Mouse (Mus musculus) hindbrain, embryonic 11.5 days (tissue): Measurements from ENCODE around the gene Krt24. TPM values are rescaled to one million over a fixed set of nuclear protein-coding genes. Genes with fewer than 3 reads are reported as not detected.

Experiments
- ATAC-seq: fragments of 200-750 bp; cut with Nextera tagmentation; 2 replicates; pipeline ENCODE4 v1.8.0; 2017; ENCODE audit warnings: mild to moderate bottlenecking, moderate TSS enrichment, moderate library complexity; ENCODE audit not compliant: low FRiP score
- DNase-seq: peaks from one replicate; pipeline ENCODE4 v3.0.0-alpha.2; 2015; ENCODE audit warnings: low spot score
- H3K27ac ChIP-seq: fragments of 300-500 bp; sonication (generic); 2 replicates; pipeline ENCODE4 v1.5.1; 2014; ENCODE audit warnings: mild to moderate bottlenecking, low read depth, low read length
- H3K27me3 ChIP-seq: fragments of 300-500 bp; sonication (generic); 2 replicates; pipeline ENCODE4 v1.6.1; 2014; ENCODE audit warnings: mild to moderate bottlenecking, low read length, moderate library complexity, mixed read lengths; ENCODE audit not compliant: control insufficient read depth, insufficient read depth
- H3K36me3 ChIP-seq: fragments of 300-500 bp; sonication (generic); 2 replicates; pipeline ENCODE4 v1.6.1; 2014; ENCODE audit warnings: mild to moderate bottlenecking, low read length, moderate library complexity, mixed read lengths; ENCODE audit not compliant: control insufficient read depth, insufficient read depth
- H3K4me1 ChIP-seq: fragments of 300-500 bp; sonication (generic); replicated peaks from 2 replicates; pipeline ENCODE4 v1.6.1; 2014; ENCODE audit warnings: low read length, mixed read lengths; ENCODE audit not compliant: control insufficient read depth, insufficient read depth
- H3K4me2 ChIP-seq: fragments of 300-500 bp; sonication (generic); replicated peaks from 2 replicates; pipeline ENCODE4 v1.6.1; 2014; ENCODE audit warnings: mild to moderate bottlenecking, low read depth, low read length
- H3K4me3 ChIP-seq: fragments of 300-500 bp; sonication (generic); 2 replicates; pipeline ENCODE4 v1.5.1; 2014; ENCODE audit warnings: low read depth, low read length
- H3K9ac ChIP-seq: fragments of 300-500 bp; sonication (generic); 2 replicates; pipeline ENCODE4 v1.6.1; 2014; ENCODE audit warnings: low read depth, low read length
- H3K9me3 ChIP-seq: fragments of 300-500 bp; sonication (generic); 2 replicates; pipeline ENCODE4 v1.6.1; 2016; ENCODE audit warnings: low read length; ENCODE audit not compliant: control insufficient read depth
- whole genome bisulfite sequencing: fragments of 180-500 bp; shearing (Covaris S2); extraction: QIAGEN DNeasy Blood & Tissue Kit; methylation state at CpG from one replicate; pipeline ENCODE4 v1.1.7; 2014; 5-methylcytosine and 5-hydroxymethylcytosine counted together
- polyA plus RNA-seq: library from polyadenylated mRNA; unstranded; fragments of >200 nt; fragmentation: Nextera tagmentation; extraction: Ambion mirVana; gene quantifications from 2 replicates; pipeline ENCODE4 v1.2.1, GENCODE M21; 2014

Gene Krt24
- polyA plus RNA-seq, 1 experiment from 2014 or later: not detected

DNA sequence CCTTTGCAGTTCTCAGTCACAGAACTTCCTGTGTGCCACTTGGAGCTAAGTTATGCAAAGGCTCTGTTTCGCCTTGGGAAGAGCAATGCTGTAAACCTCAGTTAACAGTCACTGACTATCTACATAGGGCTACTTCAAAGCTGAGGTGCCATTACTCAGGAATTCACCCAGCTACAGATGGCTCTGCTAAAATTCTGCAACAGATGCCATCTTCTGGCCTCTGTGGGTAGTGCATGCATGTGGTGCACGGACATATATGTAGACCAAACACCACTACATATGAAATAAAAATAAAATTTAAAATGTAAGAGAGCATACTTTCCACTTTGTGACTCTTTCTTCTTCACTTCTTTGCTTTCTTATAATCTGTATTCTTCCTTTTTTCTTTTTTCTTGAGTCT, 22.5 kb upstream of the Krt24 start:
- Histone ChIP-seq H3K4me3 (no peak overlapping the region), H3K36me3 (no peaks in the 10 kb centered on the region), H3K27ac (no peak overlapping the region), H3K4me1 (no peaks in the 10 kb centered on the region), H3K9me3 (no peaks in the 10 kb centered on the region), H3K27me3 (no peaks in the 10 kb centered on the region), H3K4me2 (no peak overlapping the region), H3K9ac (no peak overlapping the region)
- ATAC-seq (no peak), DNase-seq (peak; percentile 79)
- WGBS: 41% methylated on average over 2 of the region's 2 CpGs

DNA sequence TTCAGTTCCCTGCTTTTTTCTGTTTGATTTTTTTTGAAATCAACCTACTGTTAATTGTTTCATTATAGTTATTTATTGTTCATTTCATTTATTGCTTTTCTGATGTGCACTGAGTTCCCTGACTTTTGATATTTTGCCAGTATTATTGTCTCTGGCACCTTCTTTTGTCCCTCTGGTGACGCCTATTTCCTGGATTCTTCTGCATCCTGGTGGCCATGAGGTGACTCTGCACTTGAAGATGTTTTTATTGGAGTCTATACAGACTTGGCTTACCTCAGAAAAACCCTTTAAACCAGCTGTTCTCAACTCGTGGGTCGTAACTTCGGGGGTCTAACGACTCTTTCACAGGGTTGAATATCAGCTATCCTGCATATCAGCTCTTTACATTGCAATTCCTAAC, 10.0 kb upstream of the Krt24 start:
- no peak overlapping the region for H3K27ac ChIP-seq
- H3K4me1 ChIP-seq: no peaks in the 10 kb centered on the region
- no peak for ATAC-seq
- WGBS: 66% methylated on average over 5 of the region's 5 CpGs
- H3K4me3 ChIP-seq: no peak overlapping the region
- H3K9ac ChIP-seq: no peak overlapping the region
- no peak for DNase-seq
- no peak overlapping the region for H3K4me2 ChIP-seq
- H3K27me3 ChIP-seq: no peaks in the 10 kb centered on the region
- no peaks in the 10 kb centered on the region for H3K9me3 ChIP-seq
- H3K36me3 ChIP-seq: no peaks in the 10 kb centered on the region

DNA sequence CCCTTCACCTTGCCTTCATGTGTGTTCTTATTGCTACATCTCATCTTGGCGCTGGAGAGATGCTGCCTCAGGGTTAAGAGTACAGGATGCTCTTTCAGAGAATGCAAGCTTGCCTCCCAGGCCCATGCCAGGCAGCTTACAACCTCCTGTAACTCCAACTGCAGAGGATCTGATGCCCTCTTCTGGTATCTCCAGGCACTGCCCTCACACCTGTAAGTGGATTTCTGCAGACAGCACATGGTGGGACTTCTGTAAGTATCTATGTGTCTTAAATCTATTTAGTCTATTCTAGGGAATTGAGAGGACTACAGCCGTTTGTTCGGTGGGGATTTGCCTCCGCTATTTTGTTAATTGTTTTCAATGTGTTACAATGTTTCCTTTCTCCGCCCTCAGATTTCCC, 7.8 kb upstream of the Krt24 start:
- WGBS: 56% methylated on average over 5 of the region's 5 CpGs
- Histone ChIP-seq H3K27me3 (no peaks in the 10 kb centered on the region), H3K9me3 (no peaks in the 10 kb centered on the region), H3K9ac (no peak overlapping the region), H3K4me1 (no peaks in the 10 kb centered on the region), H3K36me3 (no peaks in the 10 kb centered on the region), H3K4me2 (no peak overlapping the region), H3K27ac (no peak overlapping the region), H3K4me3 (no peak overlapping the region)
- DNase-seq: peak; percentile 51
- ATAC-seq: no peak

DNA sequence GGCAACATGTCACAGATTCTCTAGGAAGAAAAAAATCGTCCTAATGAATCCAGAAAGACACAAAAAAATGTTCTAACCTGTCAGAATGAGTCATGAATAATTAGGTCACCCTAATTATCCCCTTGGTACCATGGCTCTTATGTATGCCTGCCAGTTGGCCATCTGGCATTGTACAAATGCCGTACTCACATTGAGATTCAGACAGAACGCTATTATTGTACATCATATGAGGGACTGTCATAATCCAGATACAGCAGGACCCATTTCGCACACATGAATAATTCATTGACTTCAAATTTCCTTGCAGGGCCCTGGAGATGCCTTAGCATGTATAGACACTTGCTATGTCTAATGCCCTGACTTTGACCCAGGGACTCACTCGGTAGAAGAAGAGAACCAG, 1.1 kb downstream of the Krt24 start:
- no peaks in the 10 kb centered on the region for H3K27me3 ChIP-seq
- H3K9me3 ChIP-seq: no peaks in the 10 kb centered on the region
- H3K36me3 ChIP-seq: no peaks in the 10 kb centered on the region
- no peak overlapping the region for H3K4me3 ChIP-seq
- ATAC-seq (no peak), DNase-seq (no peak)
- H3K9ac ChIP-seq: no peak overlapping the region
- H3K4me1 ChIP-seq: peaks cover 3% of the 10 kb centered on the region; the same call in 1 of the 2 replicates
- H3K4me2 ChIP-seq: no peak overlapping the region
- no peak overlapping the region for H3K27ac ChIP-seq
- 72% methylated on average over 5 of the region's 5 CpGs for WGBS

DNA sequence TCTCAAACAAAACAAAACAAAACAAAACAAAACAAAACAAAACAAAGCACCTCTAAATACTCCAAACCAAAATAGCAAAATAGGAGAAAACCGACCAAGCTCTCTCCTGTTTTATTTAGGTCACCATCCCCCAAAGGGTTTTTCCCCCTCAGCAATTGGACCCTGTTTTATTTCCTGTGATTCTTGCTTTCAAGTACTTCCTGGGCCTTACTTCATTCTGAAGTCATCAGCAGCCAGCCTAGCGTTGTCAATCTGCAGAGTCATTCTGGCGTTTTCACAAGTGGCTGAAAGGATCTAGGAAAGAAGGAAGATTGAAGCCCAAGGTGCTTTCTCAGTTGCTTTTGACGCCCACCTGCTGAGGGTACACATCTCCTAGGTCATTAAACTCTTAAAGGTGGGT, 1.7 kb downstream of the Krt24 start:
- no peak overlapping the region for H3K27ac ChIP-seq
- WGBS: 59% methylated on average over 4 of the region's 4 CpGs

DNA sequence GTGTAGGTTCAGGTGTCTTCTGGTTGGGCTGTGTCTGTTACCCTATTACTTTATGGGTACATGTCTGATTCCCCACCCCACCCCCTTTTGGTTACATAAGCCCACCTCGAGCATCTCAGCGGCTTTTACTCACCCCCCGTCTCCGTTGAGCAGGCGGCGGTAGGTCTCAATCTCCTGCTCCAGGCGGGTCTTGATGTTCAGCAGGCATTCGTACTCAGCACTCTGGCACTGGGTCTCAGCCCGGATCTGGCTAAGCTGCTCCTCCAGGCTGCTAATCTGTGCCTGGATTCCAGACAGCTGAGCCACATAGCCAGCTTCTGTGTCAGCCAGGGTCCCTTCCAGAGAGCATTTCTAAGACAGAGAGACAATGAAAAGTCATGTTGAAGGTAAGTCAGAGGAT, 3.9 kb downstream of the Krt24 start:
- Histone ChIP-seq H3K27ac (no peak overlapping the region), H3K4me2 (no peak overlapping the region), H3K9ac (no peak overlapping the region), H3K4me3 (no peak overlapping the region), H3K9me3 (no peaks in the 10 kb centered on the region), H3K27me3 (no peaks in the 10 kb centered on the region), H3K36me3 (no peaks in the 10 kb centered on the region), H3K4me1 (peaks cover 3% of the 10 kb centered on the region; the same call in 1 of the 2 replicates)
- WGBS: 82% methylated on average over 9 of the region's 9 CpGs
- DNase-seq: no peak
- no peak for ATAC-seq

More for the DNA sequence above, 1.7 kb downstream of the Krt24 start:
- H3K9ac ChIP-seq: no peak overlapping the region
- peaks cover 3% of the 10 kb centered on the region; the same call in 1 of the 2 replicates for H3K4me1 ChIP-seq
- H3K27me3 ChIP-seq: no peaks in the 10 kb centered on the region
- no peaks in the 10 kb centered on the region for H3K9me3 ChIP-seq
- DNase-seq (no peak), ATAC-seq (no peak)
- H3K4me2 ChIP-seq: no peak overlapping the region
- no peaks in the 10 kb centered on the region for H3K36me3 ChIP-seq
- H3K4me3 ChIP-seq: no peak overlapping the region

DNA sequence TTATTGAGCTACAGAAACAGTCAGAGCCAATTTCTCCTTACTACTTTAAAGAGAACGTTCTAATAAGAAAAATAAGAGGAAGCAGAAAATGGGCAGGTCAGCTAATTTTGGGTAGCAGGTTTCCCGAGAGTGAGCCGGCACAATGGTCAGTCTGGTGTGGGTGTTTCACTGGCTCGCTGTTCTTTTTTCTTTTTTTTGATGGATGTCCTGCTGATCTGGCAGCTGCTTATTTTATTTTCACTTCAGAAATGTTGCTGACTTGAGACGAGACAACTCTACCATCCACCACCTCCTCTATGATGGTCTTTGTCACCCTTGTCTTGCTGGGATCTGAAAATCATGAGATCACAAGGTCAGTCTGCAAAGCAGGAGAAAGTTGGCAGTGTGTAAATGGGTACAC, 5.1 kb downstream of the Krt24 start:
- Histone ChIP-seq H3K4me2 (no peak overlapping the region), H3K9ac (no peak overlapping the region), H3K4me1 (peaks cover 2% of the 10 kb centered on the region; the same call in 1 of the 2 replicates), H3K4me3 (no peak overlapping the region), H3K36me3 (no peaks in the 10 kb centered on the region), H3K27me3 (no peaks in the 10 kb centered on the region), H3K9me3 (no peaks in the 10 kb centered on the region), H3K27ac (no peak overlapping the region)
- no peak for DNase-seq
- WGBS: 79% methylated on average over 5 of the region's 5 CpGs
- no peak for ATAC-seq

DNA sequence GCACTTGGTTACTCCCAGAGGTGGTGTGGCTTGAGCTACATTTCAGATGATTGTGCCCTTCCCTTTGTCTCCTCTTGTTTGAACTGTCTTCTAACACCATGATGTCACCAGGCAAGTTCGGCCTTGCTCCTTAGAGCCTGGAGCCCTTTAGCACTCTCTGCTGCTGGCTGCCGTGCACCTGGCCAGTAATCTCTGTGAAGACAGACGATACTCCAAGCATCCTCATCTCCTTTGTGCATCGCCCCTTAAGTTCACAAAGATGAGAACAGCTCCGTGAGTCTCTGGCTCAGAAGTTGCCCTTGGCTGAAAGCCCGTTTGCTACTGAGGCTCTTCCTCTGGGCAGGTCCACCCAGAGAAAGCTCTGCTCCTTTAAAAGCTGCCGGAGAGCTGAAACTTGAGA, 8.3 kb downstream of the Krt24 start:
- H3K27me3 ChIP-seq: no peaks in the 10 kb centered on the region
- 69% methylated on average over 7 of the region's 7 CpGs for WGBS
- no peak overlapping the region for H3K4me3 ChIP-seq
- no peak for DNase-seq
- no peak overlapping the region for H3K4me2 ChIP-seq
- H3K9ac ChIP-seq: no peak overlapping the region
- no peak overlapping the region for H3K27ac ChIP-seq
- H3K9me3 ChIP-seq: no peaks in the 10 kb centered on the region
- H3K4me1 ChIP-seq: no peaks in the 10 kb centered on the region
- ATAC-seq: no peak
- H3K36me3 ChIP-seq: no peaks in the 10 kb centered on the region

DNA sequence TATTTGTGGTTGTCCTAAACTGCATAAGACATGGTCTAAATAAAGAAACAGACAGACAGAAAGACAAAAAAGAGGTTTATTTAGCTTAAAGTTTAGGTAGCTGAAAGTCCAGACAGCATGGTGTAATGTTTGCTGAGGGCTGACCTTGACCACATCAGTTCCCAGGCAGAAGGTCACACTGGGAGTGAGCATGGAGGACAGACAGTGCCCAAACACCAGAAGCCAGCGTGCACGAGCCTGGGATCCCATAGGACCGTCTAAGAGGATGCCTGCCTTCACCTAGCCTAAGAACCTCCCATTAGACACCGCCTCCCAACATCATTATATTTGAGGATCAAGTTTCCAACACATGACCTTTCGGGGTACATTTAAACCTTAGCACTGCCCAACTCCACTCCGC, 9.4 kb downstream of the Krt24 start:
- 74% methylated on average over 6 of the region's 6 CpGs for WGBS
- Histone ChIP-seq H3K36me3 (no peaks in the 10 kb centered on the region), H3K27me3 (no peaks in the 10 kb centered on the region), H3K4me1 (no peaks in the 10 kb centered on the region), H3K4me3 (no peak overlapping the region), H3K9me3 (no peaks in the 10 kb centered on the region), H3K27ac (no peak overlapping the region), H3K9ac (no peak overlapping the region), H3K4me2 (no peak overlapping the region)
- DNase-seq (no peak), ATAC-seq (no peak)
